Mouse (Mus musculus) MEL (cell line): ENCODE data around the gene Cox7a2. TPM values are rescaled to one million over a fixed set of nuclear protein-coding genes. Genes with fewer than 3 reads are reported as not detected.

Source experiments
- DNase-seq: peaks from one replicate; pipeline ENCODE4 v3.0.0; 2011; ENCODE audit warnings: low read depth, low spot score
- H3K27ac ChIP-seq: 2 replicates; pipeline ENCODE4 v1.5.1; 2012; ENCODE audit warnings: low read depth, mild to moderate bottlenecking, control low read depth, low read length, moderate library complexity; ENCODE audit not compliant: control insufficient read depth
- H3K27me3 ChIP-seq, 2 experiments: fragments of 150-350 bp in 1 of 2; sonication (generic) in 1 of 2; 2 replicates each; pipeline ENCODE4 v1.6.1; 2012; ENCODE audit warnings: low read length in 2 of 2, mild to moderate bottlenecking in 2 of 2, improper control_type of control experiment in 1 of 2, moderate library complexity in 1 of 2; ENCODE audit not compliant: insufficient read depth in 2 of 2, control insufficient read depth in 1 of 2
- H3K36me3 ChIP-seq, 2 experiments: 2 replicates each; pipeline ENCODE4 v1.6.1; 2012 to 2014; ENCODE audit warnings: low read length in 2 of 2, improper control_type of control experiment in 1 of 2, inconsistent platforms in 1 of 2, mild to moderate bottlenecking in 1 of 2; ENCODE audit not compliant: insufficient read depth in 2 of 2, control insufficient read depth in 1 of 2
- H3K4me1 ChIP-seq, 2 experiments: fragments of 150-350 bp in 1 of 2; sonication (generic) in 1 of 2; 2 replicates each; pipeline ENCODE4 v1.6.1; 2012; ENCODE audit warnings: low read length in 2 of 2, improper control_type of control experiment in 1 of 2, mild to moderate bottlenecking in 1 of 2; ENCODE audit not compliant: insufficient read depth in 2 of 2, control insufficient read depth in 1 of 2
- H3K4me3 ChIP-seq, 2 experiments: fragments of 150-350 bp in 1 of 2; sonication (generic) in 1 of 2; 2 replicates each; pipeline ENCODE4 v1.5.1; 2012; ENCODE audit warnings: low read depth in 2 of 2, low read length in 2 of 2, mild to moderate bottlenecking in 2 of 2, moderate library complexity in 2 of 2, control low read depth in 1 of 2, improper control_type of control experiment in 1 of 2; ENCODE audit not compliant: control insufficient read depth in 1 of 2, insufficient read depth in 1 of 2
- H3K79me2 ChIP-seq: 2 replicates; pipeline ENCODE4 v1.6.1; 2012; ENCODE audit warnings: mild to moderate bottlenecking, low read length, moderate library complexity; ENCODE audit not compliant: control insufficient read depth, poor library complexity, insufficient read depth
- H3K9ac ChIP-seq: 2 replicates; pipeline ENCODE4 v1.6.1; 2012; ENCODE audit warnings: low read depth, mild to moderate bottlenecking, control low read depth, low read length, moderate library complexity; ENCODE audit not compliant: control insufficient read depth, poor library complexity, severe bottlenecking
- H3K9me3 ChIP-seq: fragments of 150-350 bp; sonication (generic); replicated peaks from 2 replicates; pipeline ENCODE4 v1.6.1; 2012; ENCODE audit warnings: mild to moderate bottlenecking, low read length, improper control_type of control experiment, moderate library complexity; ENCODE audit not compliant: insufficient read depth
- CHD1 ChIP-seq: IDR thresholded peaks from 2 replicates; pipeline ENCODE4 v1.6.1; 2012; ENCODE audit warnings: low read depth, mild to moderate bottlenecking, inconsistent platforms, low read length, improper control_type of control experiment
- CHD2 ChIP-seq: IDR thresholded peaks from 2 replicates; pipeline ENCODE4 v1.6.1; 2011; ENCODE audit warnings: low read length, improper control_type of control experiment
- CTCF ChIP-seq, 3 experiments: IDR thresholded peaks in 2 of 3; conservative IDR thresholded peaks in 1 of 3; 2 replicates each; pipeline ENCODE4 v1.5.1; 2011 to 2012; ENCODE audit warnings: low read length in 3 of 3, low read depth in 2 of 3, mild to moderate bottlenecking in 2 of 3, improper control_type of control experiment in 1 of 3, inconsistent platforms in 1 of 3, mixed read lengths in 1 of 3, moderate library complexity in 1 of 3; ENCODE audit not compliant: control insufficient read depth in 1 of 3, insufficient read depth in 1 of 3, poor library complexity in 1 of 3, severe bottlenecking in 1 of 3
- ETS1 ChIP-seq: IDR thresholded peaks from 2 replicates; pipeline ENCODE4 v1.6.1; 2012; ENCODE audit warnings: low read depth, mild to moderate bottlenecking, inconsistent platforms, low read length, improper control_type of control experiment, moderate library complexity
- GABPA ChIP-seq: IDR thresholded peaks from 2 replicates; pipeline ENCODE4 v1.6.1; 2012; ENCODE audit warnings: low read depth, mild to moderate bottlenecking, inconsistent platforms, low read length, improper control_type of control experiment, moderate library complexity
- MAFK ChIP-seq: IDR thresholded peaks from 2 replicates; pipeline ENCODE4 v1.6.1; 2011; ENCODE audit warnings: low read depth, mild to moderate bottlenecking, low read length, improper control_type of control experiment, borderline replicate concordance
- MAX ChIP-seq: IDR thresholded peaks from 2 replicates; pipeline ENCODE4 v1.6.1; 2011; ENCODE audit warnings: low read length, improper control_type of control experiment
- MYC ChIP-seq: IDR thresholded peaks from 2 replicates; pipeline ENCODE4 v1.6.1; 2011; ENCODE audit warnings: low read depth, mild to moderate bottlenecking, low read length, improper control_type of control experiment, moderate library complexity
- RAD21 ChIP-seq: IDR thresholded peaks from 2 replicates; pipeline ENCODE4 v1.6.1; 2011; ENCODE audit warnings: mild to moderate bottlenecking, low read depth, low read length, improper control_type of control experiment
- SIN3A ChIP-seq: IDR thresholded peaks from 2 replicates; pipeline ENCODE4 v1.6.1; 2012; ENCODE audit warnings: low read length, improper control_type of control experiment, inconsistent platforms
- TAL1 ChIP-seq: IDR thresholded peaks from 2 replicates; pipeline ENCODE4 v1.6.1; 2012; ENCODE audit warnings: mild to moderate bottlenecking, inconsistent platforms, low read length, moderate library complexity, mixed read lengths
- ZC3H11A ChIP-seq: IDR thresholded peaks from 2 replicates; pipeline ENCODE4 v1.6.1; 2012; ENCODE audit warnings: low read depth, mild to moderate bottlenecking, inconsistent platforms, low read length, improper control_type of control experiment
- polyA plus RNA-seq, 2 experiments: library from polyadenylated mRNA; stranded (reverse) in 1 of 2; unstranded in 1 of 2; fragments of >175 nt in 1 of 2; fragments of >200 nt in 1 of 2; gene quantifications; 2 replicates each; pipeline versions ENCODE4 v1.2.1 to v1.2.4; 2012; ENCODE audit warnings: low replicate concordance in 2 of 2, low read depth in 1 of 2; ENCODE audit not compliant: insufficient read length in 2 of 2, insufficient read depth in 1 of 2, missing spikeins in 1 of 2
- total RNA-seq: library from RNA; depleted of rRNA; stranded (reverse); fragments of 300-350 nt; gene quantifications from 2 replicates; pipeline ENCODE4 v1.2.3, GENCODE M21; 2012

The Cox7a2 gene
- total and polyA plus RNA-seq, 3 experiments, result 381 to 393 TPM; not detected in 1

DNA sequence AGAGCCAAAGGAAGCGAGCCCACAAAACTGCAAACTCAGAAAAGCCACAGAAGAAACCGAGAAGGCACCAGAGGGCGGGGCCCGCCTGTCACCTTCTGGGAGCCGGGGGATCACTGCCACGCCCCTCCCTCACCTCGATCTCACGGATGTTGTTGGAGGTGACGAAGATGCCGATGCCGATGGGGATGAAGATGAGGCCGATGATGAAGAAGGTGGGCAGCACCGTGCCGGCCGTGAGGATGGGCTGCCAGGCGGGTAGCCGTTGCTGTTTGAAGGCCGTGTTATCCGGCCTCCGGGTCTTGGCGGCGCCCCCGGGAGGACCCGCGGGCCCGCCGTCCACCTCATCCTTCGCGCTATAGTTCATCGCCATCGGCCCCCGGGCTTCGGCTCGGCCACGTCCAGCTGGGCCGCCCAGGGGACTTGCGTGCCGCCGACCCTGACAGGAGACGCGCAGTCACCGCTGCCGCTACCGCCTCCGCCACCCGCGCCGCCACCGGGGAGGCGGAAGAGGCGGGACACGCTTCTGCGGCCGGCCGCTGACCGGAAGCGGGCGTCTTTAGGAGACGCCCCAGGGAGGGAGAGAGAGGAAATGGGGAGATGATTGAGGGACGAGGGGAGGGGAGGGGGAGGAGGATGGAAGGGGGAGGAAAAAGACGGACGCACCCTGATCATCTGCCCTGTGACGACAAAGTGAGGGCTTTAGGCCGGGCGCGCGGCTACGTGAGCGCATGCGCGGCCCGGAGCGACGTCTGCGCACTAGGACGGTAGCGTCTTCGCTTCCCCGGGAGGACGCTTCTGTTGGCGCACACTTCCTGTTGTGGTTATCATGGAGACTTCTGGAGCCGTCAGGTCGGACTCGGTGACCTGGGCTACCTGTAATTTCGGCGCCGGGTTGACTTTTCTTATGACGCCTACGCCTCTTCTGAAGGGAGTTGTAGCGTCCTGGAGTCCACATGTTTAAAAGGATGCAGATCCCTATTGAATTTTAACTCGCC lies 33.5 kb upstream of the Cox7a2 start, which contains the start of gene Tmem30a (continued):
- TF ChIP-seq GABPA (no peak), CHD2 (no peak), CHD1 (no peak; the same call in 1 of the 2 replicates), ETS1 (peak; percentile 31; the same call in 1 of the 2 replicates), TAL1 (no peak), SIN3A (peak; percentile 82), CTCF (IDR thresholded peaks at IDR 0.05 in 2 of 3, conservative IDR thresholded peaks at IDR 0.05 in 1 of 3; ENCODE audit: control insufficient read depth in 1 of 3, insufficient read depth in 1 of 3, low read depth in 2 of 3, low read length in 3 of 3, poor library complexity in 1 of 3, severe bottlenecking in 1 of 3) (no peak), MAFK (0 out of 2 replicates have a peak, but pooled peaks have one; percentile 27)

DNA sequence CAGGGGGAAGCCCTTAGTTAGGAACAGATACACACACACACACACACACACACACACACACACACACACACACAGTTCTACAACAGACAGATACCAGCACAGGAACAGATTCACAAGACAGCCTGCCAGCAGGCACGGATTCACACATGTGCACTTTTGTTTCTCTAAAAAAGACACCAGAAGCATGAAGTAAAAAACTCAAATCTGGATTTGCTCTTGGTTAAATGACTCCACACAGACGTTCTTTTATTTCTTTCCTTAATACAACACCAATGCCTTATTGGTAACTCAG lies 26.1 kb upstream of the Cox7a2 start:
- Histone ChIP-seq H3K36me3 (peaks cover 0 to 6% of the 10 kb centered on the region in 2 experiments; a peak in 3 of 4 replicates), H3K27ac (no peak overlapping the region), H3K9me3 (no peaks in the 10 kb centered on the region), H3K9ac (no peak overlapping the region), H3K27me3 (no peaks in the 10 kb centered on the region), H3K4me1 (peaks cover 4 to 6% of the 10 kb centered on the region in 2 experiments), H3K4me3 (no peak overlapping the region), H3K79me2 (peaks cover 29% of the 10 kb centered on the region)
- TF ChIP-seq ZC3H11A (no peak), RAD21 (no peak), MAX (no peak)
- no peak for DNase-seq

DNA sequence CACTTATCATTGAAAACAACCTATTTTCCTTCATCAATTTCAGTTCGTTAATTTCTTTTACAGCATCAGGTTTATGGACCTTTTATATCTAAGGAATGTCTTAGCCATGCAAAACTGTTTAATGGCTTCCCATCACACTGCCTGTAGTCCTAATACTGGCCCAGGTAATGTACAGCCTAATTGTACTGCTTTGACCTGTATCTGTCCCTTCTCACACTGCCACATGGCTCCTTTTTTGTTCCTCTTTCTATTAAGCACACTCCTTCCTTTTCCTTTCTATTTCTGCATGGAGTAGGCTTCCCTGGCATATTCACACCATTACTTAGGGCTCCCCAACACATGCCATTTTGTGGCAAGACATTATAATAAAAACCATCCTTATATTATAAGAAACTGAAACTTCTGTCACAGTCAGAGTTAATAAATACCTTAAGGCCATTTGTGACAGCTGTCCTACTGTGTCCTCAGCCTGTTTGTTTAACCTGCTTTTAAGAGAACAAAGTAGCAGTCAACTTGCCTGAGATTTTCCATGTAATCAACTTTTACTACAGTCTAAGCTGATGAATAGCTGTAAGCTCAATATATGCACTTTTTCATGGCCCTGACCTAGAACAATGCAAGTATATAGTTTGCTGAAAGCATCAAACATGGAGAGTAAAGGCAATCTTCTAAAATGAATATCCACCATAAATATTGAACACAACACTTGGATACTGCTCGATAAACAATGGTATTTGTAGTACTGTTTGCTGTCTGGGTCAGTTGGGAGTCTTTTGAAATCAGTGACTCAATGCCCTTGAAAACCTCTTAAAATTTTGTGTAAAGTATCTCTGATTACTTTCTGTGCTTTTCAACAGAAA lies 25.5 kb upstream of the Cox7a2 start:
- Histone ChIP-seq H3K4me3 (no peak overlapping the region), H3K4me1 (peaks cover 3% of the 10 kb centered on the region in 2 experiments), H3K27ac (no peak overlapping the region), H3K9me3 (no peaks in the 10 kb centered on the region), H3K79me2 (peaks cover 27% of the 10 kb centered on the region), H3K27me3 (no peaks in the 10 kb centered on the region)
- peak; percentile 46; the same call in 1 of the 2 replicates for TF ChIP-seq MYC
- TF ChIP-seq GABPA, result no peak
- TF ChIP-seq, all 39 proteins: peak for 1
- Histone ChIP-seq H3K9ac (no peak overlapping the region), H3K36me3 (peaks cover 0 to 2% of the 10 kb centered on the region in 2 experiments; a peak in 3 of 4 replicates)
- DNase-seq, result no peak
